Mouse (Mus musculus) E14TG2a.4 (cell line): ENCODE data around the gene Rpl36a.

Experiments
- CTCF ChIP-seq: conservative IDR thresholded peaks from 2 replicates; pipeline ENCODE4 v1.5.1; 2014; ENCODE audit warnings: low read length
- NANOG ChIP-seq: IDR thresholded peaks from 2 replicates; pipeline ENCODE4 v1.6.1; 2014; ENCODE audit warnings: borderline replicate concordance, low read length, mixed read lengths
- POU5F1 ChIP-seq: IDR thresholded peaks from 2 replicates; pipeline ENCODE4 v1.6.1; 2014; ENCODE audit warnings: low read length, borderline replicate concordance

DNA sequence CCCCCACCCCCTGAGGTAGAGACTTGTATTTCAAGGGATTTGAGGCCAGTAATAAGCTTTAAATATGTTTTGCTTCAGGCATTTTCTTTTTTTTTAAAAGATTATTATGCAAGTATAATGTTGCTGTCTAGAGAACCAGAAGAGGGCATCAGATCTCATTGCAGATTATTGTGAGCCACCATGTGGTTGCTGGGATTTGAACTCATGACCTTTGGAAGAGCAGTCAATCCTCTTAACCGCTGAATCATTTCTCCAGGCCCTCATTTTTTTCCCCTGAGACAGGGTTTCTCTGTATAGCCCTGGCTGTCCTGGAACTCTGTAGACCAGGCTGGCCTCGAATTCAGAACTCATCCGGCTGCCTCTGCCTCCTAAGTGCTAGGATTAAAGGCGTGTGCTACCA is 2.8 kb downstream of the Rpl36a start:
- TF ChIP-seq CTCF: no peak
- TF ChIP-seq NANOG: no peak
- no peak for TF ChIP-seq POU5F1
